Mouse (Mus musculus) limb, embryonic 13.5 days (tissue): ENCODE data around the gene Fcna. TPM values are rescaled to one million over a fixed set of nuclear protein-coding genes. Genes with fewer than 3 reads are reported as not detected.

Experiments
- ATAC-seq: fragments of 200-750 bp; cut with Nextera tagmentation; 2 replicates; pipeline ENCODE4 v1.8.0; 2017; ENCODE audit warnings: low read depth, moderate number of reproducible peaks, moderate TSS enrichment; ENCODE audit not compliant: low FRiP score
- H3K27ac ChIP-seq: fragments of 300-500 bp; sonication (generic); 2 replicates; pipeline ENCODE4 v1.5.1; 2015; ENCODE audit warnings: inconsistent platforms, mild to moderate bottlenecking, moderate library complexity
- H3K27me3 ChIP-seq: fragments of 300-500 bp; sonication (generic); 2 replicates; pipeline ENCODE4 v1.6.1; 2015; ENCODE audit warnings: mild to moderate bottlenecking, inconsistent platforms
- H3K36me3 ChIP-seq: fragments of 300-500 bp; sonication (generic); 2 replicates; pipeline ENCODE4 v1.6.1; 2015; ENCODE audit warnings: inconsistent platforms, mild to moderate bottlenecking, moderate library complexity
- H3K4me1 ChIP-seq: fragments of 300-500 bp; sonication (generic); 2 replicates; pipeline ENCODE4 v1.6.1; 2015; ENCODE audit warnings: inconsistent platforms
- H3K4me2 ChIP-seq: fragments of 300-500 bp; sonication (generic); replicated peaks from 2 replicates; pipeline ENCODE4 v1.6.1; 2015; ENCODE audit warnings: inconsistent platforms, mild to moderate bottlenecking, moderate library complexity
- H3K4me3 ChIP-seq: fragments of 300-500 bp; sonication (generic); 2 replicates; pipeline ENCODE4 v1.5.1; 2015; ENCODE audit warnings: moderate library complexity, mild to moderate bottlenecking, inconsistent platforms
- H3K9ac ChIP-seq: fragments of 300-500 bp; sonication (generic); 2 replicates; pipeline ENCODE4 v1.6.1; 2015; ENCODE audit warnings: mild to moderate bottlenecking, inconsistent platforms
- H3K9me3 ChIP-seq: fragments of 300-500 bp; sonication (generic); 2 replicates; pipeline ENCODE4 v1.6.1; 2016; ENCODE audit warnings: inconsistent platforms
- WGBS: fragments of 180-500 bp; shearing (Covaris S2); methylation state at CpG from one replicate; pipeline ENCODE4 v1.1.7; 2015; 5-methylcytosine and 5-hydroxymethylcytosine counted together
- polyA plus RNA-seq: library from polyadenylated mRNA; unstranded; fragments of >200 nt; fragmentation: Nextera tagmentation; extraction: Ambion mirVana; gene quantifications from 2 replicates; pipeline ENCODE4 v1.2.1, GENCODE M21; 2015

Fcna gene
- 0.98 and 1.8 TPM in 2 replicates for polyA plus RNA-seq

DNA sequence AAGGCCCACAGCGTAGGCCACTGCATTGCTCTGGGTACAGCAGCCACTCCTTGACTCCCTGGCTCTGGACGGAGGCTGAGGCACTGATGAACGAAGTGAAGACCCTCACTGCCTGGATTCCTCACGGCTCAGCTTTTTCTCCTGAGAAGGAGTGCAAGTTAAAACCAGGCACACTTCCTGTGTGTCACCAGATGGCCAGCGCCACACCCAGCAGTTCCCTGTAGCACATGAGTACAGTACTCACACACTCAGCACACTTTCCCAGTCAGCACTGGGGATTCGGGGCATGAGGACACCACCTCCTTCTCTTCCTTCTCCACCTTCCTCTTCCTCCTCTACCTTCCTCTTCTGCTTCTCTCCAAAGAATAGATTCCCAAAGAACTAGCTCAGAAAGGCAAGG is at the start of gene Fcna:
Gene Fcna, minus strand, starts transcription at position 220 of the 400 bp plus-strand sequence.
- 74% methylated on average over 6 of the region's 6 CpGs for WGBS
- Histone ChIP-seq H3K9ac (no peak within 1 kb of the TSS), H3K9me3 (no peaks in the 10 kb centered on the region), H3K27ac (no peak within 1 kb of the TSS), H3K27me3 (no peaks in the 10 kb centered on the region), H3K4me1 (no peaks in the 10 kb centered on the region), H3K4me2 (no peak within 1 kb of the TSS), H3K36me3 (no peaks in the 10 kb centered on the region), H3K4me3 (no peak within 1 kb of the TSS)
- no peak for ATAC-seq

GRCm38 (mm10) chr2:25676486-25676885 is 48.7 kb upstream of the Fcna start, which contains the start of gene Lcn6:
Lcn6 (plus strand) TSS chr2:25676786.
- WGBS: 90% methylated on average over 3 of the region's 3 CpGs
- Histone ChIP-seq H3K4me2 (no peak within 1 kb of the TSS), H3K9me3 (no peaks in the 10 kb centered on the region), H3K36me3 (no peaks in the 10 kb centered on the region), H3K27me3 (no peaks in the 10 kb centered on the region), H3K4me3 (no peak within 1 kb of the TSS), H3K4me1 (no peaks in the 10 kb centered on the region), H3K27ac (no peak within 1 kb of the TSS), H3K9ac (no peak within 1 kb of the TSS)
- ATAC-seq: no peak

DNA sequence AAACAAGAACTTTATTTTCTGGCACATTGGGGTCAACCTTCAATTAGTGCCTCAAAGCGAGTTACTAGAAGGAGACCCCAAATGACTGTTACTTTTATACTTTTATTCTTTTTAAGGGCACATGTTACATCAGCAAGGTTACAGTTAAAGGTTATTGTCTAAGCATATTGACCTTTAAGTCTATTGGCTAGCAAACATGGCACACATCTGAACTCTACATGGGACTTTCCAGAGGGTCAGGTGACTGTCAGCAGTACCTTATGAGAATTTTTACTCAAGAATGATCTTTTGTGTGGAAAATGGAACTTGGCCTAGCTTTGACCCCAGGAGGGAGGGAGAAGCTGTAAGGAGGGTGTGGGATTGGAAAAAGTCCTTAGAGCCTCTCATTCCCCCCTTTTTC is 38.7 kb upstream of the Fcna start:
- Histone ChIP-seq H3K27me3 (no peaks in the 10 kb centered on the region), H3K9ac (no peak overlapping the region), H3K27ac (no peak overlapping the region), H3K36me3 (no peaks in the 10 kb centered on the region), H3K9me3 (no peaks in the 10 kb centered on the region), H3K4me1 (no peaks in the 10 kb centered on the region), H3K4me3 (no peak overlapping the region), H3K4me2 (no peak overlapping the region)
- no peak for ATAC-seq
- 65% methylated on average over 1 of the region's 1 CpGs for WGBS

- Histone ChIP-seq H3K4me3 (no peak overlapping the region), H3K36me3 (no peaks in the 10 kb centered on the region), H3K4me2 (no peak overlapping the region), H3K27ac (no peak overlapping the region), H3K9ac (no peak overlapping the region), H3K4me1 (no peaks in the 10 kb centered on the region), H3K27me3 (no peaks in the 10 kb centered on the region), H3K9me3 (no peaks in the 10 kb centered on the region)
- whole genome bisulfite sequencing: 83% methylated on average over 5 of the region's 5 CpGs
- ATAC-seq: no peak
Measured at GRCm38 (mm10) chr2:25664125-25664524, 36.3 kb upstream of the Fcna start.

- no peaks in the 10 kb centered on the region for H3K27me3 ChIP-seq
- no peaks in the 10 kb centered on the region for H3K36me3 ChIP-seq
- H3K27ac ChIP-seq: no peak overlapping the region
- WGBS: 73% methylated on average over 1 of the region's 1 CpGs
- H3K9ac ChIP-seq: no peak overlapping the region
- H3K4me2 ChIP-seq: no peak overlapping the region
- H3K4me1 ChIP-seq: no peaks in the 10 kb centered on the region
- H3K9me3 ChIP-seq: no peaks in the 10 kb centered on the region
- ATAC-seq: no peak
- no peak overlapping the region for H3K4me3 ChIP-seq
Measured at GRCm38 (mm10) chr2:25663511-25663910, 35.7 kb upstream of the Fcna start.

- no peaks in the 10 kb centered on the region for H3K9me3 ChIP-seq
- no peak overlapping the region for H3K4me3 ChIP-seq
- H3K36me3 ChIP-seq: no peaks in the 10 kb centered on the region
- 88% methylated on average over 6 of the region's 6 CpGs for WGBS
- no peak; the same call in 1 of the 2 replicates for ATAC-seq
- no peaks in the 10 kb centered on the region for H3K27me3 ChIP-seq
- no peak overlapping the region for H3K9ac ChIP-seq
- H3K27ac ChIP-seq: no peak overlapping the region
- no peak overlapping the region for H3K4me2 ChIP-seq
- no peaks in the 10 kb centered on the region for H3K4me1 ChIP-seq
Measured at GRCm38 (mm10) chr2:25661245-25661970, 33.6 kb upstream of the Fcna start.

- H3K36me3 ChIP-seq: no peaks in the 10 kb centered on the region
- no peaks in the 10 kb centered on the region for H3K9me3 ChIP-seq
- no peak overlapping the region for H3K4me2 ChIP-seq
- ATAC-seq: no peak
- no peak overlapping the region for H3K27ac ChIP-seq
- H3K4me3 ChIP-seq: no peak overlapping the region
- H3K9ac ChIP-seq: no peak overlapping the region
- WGBS: 86% methylated on average over 8 of the region's 8 CpGs
- no peaks in the 10 kb centered on the region for H3K4me1 ChIP-seq
- H3K27me3 ChIP-seq: no peaks in the 10 kb centered on the region
Measured at GRCm38 (mm10) chr2:25660279-25660678, 32.4 kb upstream of the Fcna start.

- ATAC-seq: no peak
- Histone ChIP-seq H3K9ac (no peak within 1 kb of the TSS), H3K4me1 (no peaks in the 10 kb centered on the region), H3K4me3 (no peak within 1 kb of the TSS), H3K9me3 (no peaks in the 10 kb centered on the region), H3K36me3 (no peaks in the 10 kb centered on the region), H3K27me3 (no peaks in the 10 kb centered on the region), H3K4me2 (no peak within 1 kb of the TSS), H3K27ac (no peak within 1 kb of the TSS)
Measured at GRCm38 (mm10) chr2:25657652-25658051, 29.8 kb upstream of the Fcna start, which contains the start of gene Lcn5. Lcn5 (plus strand) TSS chr2:25657952.

- no peak overlapping the region for H3K9ac ChIP-seq
- no peak overlapping the region for H3K4me2 ChIP-seq
- H3K27me3 ChIP-seq: no peaks in the 10 kb centered on the region
- 91% methylated on average over 4 of the region's 4 CpGs for WGBS
- H3K4me3 ChIP-seq: no peak overlapping the region
- no peak for ATAC-seq
- no peaks in the 10 kb centered on the region for H3K36me3 ChIP-seq
- no peaks in the 10 kb centered on the region for H3K9me3 ChIP-seq
- H3K27ac ChIP-seq: no peak overlapping the region
- H3K4me1 ChIP-seq: no peaks in the 10 kb centered on the region
Measured at GRCm38 (mm10) chr2:25657246-25657645, 29.4 kb upstream of the Fcna start.

DNA sequence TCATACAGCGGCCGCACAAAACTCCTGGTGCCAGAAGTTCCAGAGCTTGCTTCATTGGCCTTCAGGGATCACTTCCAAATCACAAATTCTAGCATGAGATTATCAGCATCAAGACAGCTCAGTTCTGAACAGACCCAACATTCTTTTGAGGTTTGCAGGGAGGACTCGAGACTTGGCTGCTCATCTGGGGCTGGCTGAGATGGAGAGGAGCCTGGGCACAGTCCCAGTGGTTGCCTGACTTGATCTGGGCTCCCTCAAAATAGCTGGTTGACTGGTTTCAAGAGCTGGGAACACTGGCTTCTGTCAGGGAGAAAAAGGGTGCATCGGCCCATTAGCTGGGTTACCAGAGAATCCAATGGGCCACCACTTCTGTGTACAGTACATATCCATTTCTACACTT is 28.9 kb upstream of the Fcna start:
- Histone ChIP-seq H3K27ac (no peak overlapping the region), H3K4me2 (no peak overlapping the region), H3K9ac (no peak overlapping the region), H3K9me3 (no peaks in the 10 kb centered on the region), H3K4me3 (no peak overlapping the region), H3K36me3 (no peaks in the 10 kb centered on the region), H3K4me1 (no peaks in the 10 kb centered on the region), H3K27me3 (no peaks in the 10 kb centered on the region)
- ATAC-seq: no peak
- WGBS: 83% methylated on average over 4 of the region's 4 CpGs

- 67% methylated on average over 1 of the region's 1 CpGs for WGBS
- H3K27me3 ChIP-seq: no peaks in the 10 kb centered on the region
- no peak overlapping the region for H3K9ac ChIP-seq
- no peak for ATAC-seq
- no peak overlapping the region for H3K4me2 ChIP-seq
- H3K4me1 ChIP-seq: no peaks in the 10 kb centered on the region
- H3K27ac ChIP-seq: no peak overlapping the region
- H3K9me3 ChIP-seq: no peaks in the 10 kb centered on the region
- H3K4me3 ChIP-seq: no peak overlapping the region
- H3K36me3 ChIP-seq: no peaks in the 10 kb centered on the region
Measured at GRCm38 (mm10) chr2:25654502-25654901, 26.7 kb upstream of the Fcna start.

GRCm38 (mm10) chr2:25652902-25653301 is 25.1 kb upstream of the Fcna start, which contains the start of gene Lcn8:
Lcn8 (plus strand) TSS chr2:25653120.
- no peaks in the 10 kb centered on the region for H3K27me3 ChIP-seq
- no peaks in the 10 kb centered on the region for H3K36me3 ChIP-seq
- ATAC-seq: no peak
- H3K4me2 ChIP-seq: no peak within 1 kb of the TSS
- H3K4me3 ChIP-seq: no peak within 1 kb of the TSS
- H3K9me3 ChIP-seq: no peaks in the 10 kb centered on the region
- no peaks in the 10 kb centered on the region for H3K4me1 ChIP-seq
- H3K9ac ChIP-seq: no peak within 1 kb of the TSS
- H3K27ac ChIP-seq: no peak within 1 kb of the TSS
- 81% methylated on average over 2 of the region's 2 CpGs for WGBS

GRCm38 (mm10) chr2:25639890-25640289 is 12.1 kb upstream of the Fcna start:
- ATAC-seq: no peak
- no peaks in the 10 kb centered on the region for H3K36me3 ChIP-seq

More at GRCm38 (mm10) chr2:25639890-25640289, 12.1 kb upstream of the Fcna start:
- H3K4me1 ChIP-seq: no peaks in the 10 kb centered on the region
- H3K27ac ChIP-seq: no peak overlapping the region
- H3K4me3 ChIP-seq: no peak overlapping the region
- no peaks in the 10 kb centered on the region for H3K9me3 ChIP-seq
- H3K27me3 ChIP-seq: 0 out of 2 replicates have a peak, but pooled peaks cover 3% of the 10 kb centered on the region
- H3K9ac ChIP-seq: no peak overlapping the region
- 14% methylated on average over 6 of the region's 6 CpGs for WGBS
- H3K4me2 ChIP-seq: no peak overlapping the region
